Mouse (Mus musculus): Measurements from ENCODE around the gene Sult1c1. TPM values are rescaled to one million over a fixed set of nuclear protein-coding genes. Genes with fewer than 3 reads are reported as not detected.
A peak's percentile ranks its signal among the peaks of the same experiment; 100 is the strongest.
"Not testable (repeated sequence)": the region's sequence is repeated elsewhere in the genome, so short reads cannot be mapped to it uniquely, and the experiment has no call there.

Gene Sult1c1
- total RNA-seq (2021): not detected

GRCm38 (mm10) chr17:53990574-53990973, at the start of gene Sult1c1:
Sult1c1 (minus strand) TSS chr17:53990674.
- intact Hi-C loops (cut with DNase I): no loop called here
- no peak for DNase-seq

- DNase-seq: peak; percentile 4 to 38
- intact Hi-C loops (cut with DNase I): loop anchor here (1.0 to 10.0 kb wide), 2 partner anchors 51 to 329 kb away; no protein-coding TSS in a partner anchor
Measured at GRCm38 (mm10) chr17:54014204-54014603, 23.7 kb upstream of the Sult1c1 start.

GRCm38 (mm10) chr17:54011196-54011595, 20.7 kb upstream of the Sult1c1 start:
- no peak for DNase-seq
- intact Hi-C loops (cut with DNase I): loop anchor here (10.0 kb wide), 1 partner anchor 54 kb away; no protein-coding TSS in a partner anchor

GRCm38 (mm10) chr17:54010536-54010935, 20.1 kb upstream of the Sult1c1 start:
- not testable (repeated sequence) for DNase-seq
- intact Hi-C loops (cut with DNase I): loop anchor here (10.0 kb wide), 1 partner anchor 54 kb away; no protein-coding TSS in a partner anchor

GRCm38 (mm10) chr17:54003522-54003921, 13.0 kb upstream of the Sult1c1 start:
- intact Hi-C loops (cut with DNase I): no loop called here
- DNase-seq: no peak

GRCm38 (mm10) chr17:53973606-53974005, 16.9 kb downstream of the Sult1c1 start:
- intact Hi-C loops (cut with DNase I): no loop called here
- no peak for DNase-seq

GRCm38 (mm10) chr17:53941569-53942162, 48.8 kb downstream of the Sult1c1 start:
- intact Hi-C loops (cut with DNase I): no loop called here
- DNase-seq: no peak

- DNase-seq: no peak
- intact Hi-C loops (cut with DNase I): no loop called here
Measured at GRCm38 (mm10) chr17:53940726-53941125, 49.7 kb downstream of the Sult1c1 start.

Other genes with a start within 250 kb of the Sult1c1 start
- gene Sult1c2, start 144.3 kb downstream of the Sult1c1 start, total RNA-seq (2021): not detected